Mouse (Mus musculus) spleen, postnatal 14 days (tissue): ENCODE measurements around the gene 4921507P07Rik.
"Not testable (repeated sequence)": the region's sequence is repeated elsewhere in the genome, so short reads cannot be mapped to it uniquely, and the experiment has no call there.

Experiments used
- DNase-seq, 2 experiments: peaks; one replicate each; pipeline ENCODE4 v3.0.0; 2021 to 2022; ENCODE audit warnings: low spot score in 2 of 2

Gene 4921507P07Rik

GRCm38 (mm10) chr6:50558877-50559276 lies 37.6 kb downstream of the 4921507P07Rik start:
- no peak for DNase-seq

- DNase-seq, result no peak
Observed at GRCm38 (mm10) chr6:50557566-50557965, 38.9 kb downstream of the 4921507P07Rik start.

- DNase-seq, result not testable (repeated sequence)
Observed at GRCm38 (mm10) chr6:50554223-50554622, 42.2 kb downstream of the 4921507P07Rik start.

GRCm38 (mm10) chr6:50552881-50553518 lies 43.4 kb downstream of the 4921507P07Rik start:
- DNase-seq, result no peak

- DNase-seq, result no peak
Observed at GRCm38 (mm10) chr6:50549791-50550190, 46.6 kb downstream of the 4921507P07Rik start.

GRCm38 (mm10) chr6:50549051-50549450 lies 47.4 kb downstream of the 4921507P07Rik start:
- DNase-seq, result no peak

GRCm38 (mm10) chr6:50545412-50546043 lies 50.9 kb downstream of the 4921507P07Rik start:
- peak in 1 of 2 experiments; percentile 16 for DNase-seq

GRCm38 (mm10) chr6:50542535-50542934 lies 53.9 kb downstream of the 4921507P07Rik start:
- no peak for DNase-seq

GRCm38 (mm10) chr6:50539641-50540040 lies 56.8 kb downstream of the 4921507P07Rik start:
- no peak for DNase-seq

GRCm38 (mm10) chr6:50536461-50536892 lies 60.0 kb downstream of the 4921507P07Rik start:
- peak; percentile 25 to 55 for DNase-seq

- no peak for DNase-seq
Observed at GRCm38 (mm10) chr6:50535346-50535745, 61.1 kb downstream of the 4921507P07Rik start.

- DNase-seq, result no peak
Observed at GRCm38 (mm10) chr6:50531920-50532319, 64.5 kb downstream of the 4921507P07Rik start.

- no peak for DNase-seq
Observed at GRCm38 (mm10) chr6:50531003-50531402, 65.4 kb downstream of the 4921507P07Rik start.

- no peak for DNase-seq
Observed at GRCm38 (mm10) chr6:50529194-50529593, 67.2 kb downstream of the 4921507P07Rik start.

- DNase-seq, result no peak
Observed at GRCm38 (mm10) chr6:50527416-50527815, 69.0 kb downstream of the 4921507P07Rik start.

GRCm38 (mm10) chr6:50526597-50527024 lies 69.8 kb downstream of the 4921507P07Rik start:
- DNase-seq, result peak in 1 of 2 experiments; percentile 36

- DNase-seq, result no peak
Observed at GRCm38 (mm10) chr6:50525846-50526245, 70.6 kb downstream of the 4921507P07Rik start.

GRCm38 (mm10) chr6:50524261-50524896 lies 72.1 kb downstream of the 4921507P07Rik start:
- no peak for DNase-seq
